Mouse (Mus musculus) cerebellum, adult 2 months (tissue): ENCODE measurements around the gene Cdh18. TPM values are rescaled to one million over a fixed set of nuclear protein-coding genes. Genes with fewer than 3 reads are reported as not detected.
"Not testable (repeated sequence)": the region's sequence is repeated elsewhere in the genome, so short reads cannot be mapped to it uniquely, and the experiment has no call there.

Source experiments
- DNase-seq, 2 experiments: peaks; one replicate each; pipeline ENCODE4 v3.0.0; 2021
- H3K27ac ChIP-seq: fragments of 200-500 bp; 2 replicates; pipeline ENCODE4 v1.5.1; 2012; ENCODE audit warnings: low read length, control low read depth, inconsistent platforms; ENCODE audit not compliant: insufficient read depth
- H3K27me3 ChIP-seq: fragments of 200-500 bp; 2 replicates; pipeline ENCODE4 v1.6.1; 2012; ENCODE audit warnings: inconsistent platforms, mild to moderate bottlenecking, low read length, moderate library complexity; ENCODE audit not compliant: control insufficient read depth, insufficient read depth
- H3K4me1 ChIP-seq: fragments of 200-500 bp; 2 replicates; pipeline ENCODE4 v1.6.1; 2011; ENCODE audit warnings: low read length; ENCODE audit not compliant: control insufficient read depth, insufficient read depth
- H3K4me3 ChIP-seq: fragments of 200-500 bp; replicated peaks from 2 replicates; pipeline ENCODE3; 2011; ENCODE audit warnings: mild to moderate bottlenecking, low read depth, low read length, control low read depth; ENCODE audit not compliant: insufficient read depth
- CTCF ChIP-seq: fragments of 200-500 bp; IDR thresholded peaks from 2 replicates; pipeline ENCODE4 v1.5.1; 2011; ENCODE audit warnings: low read depth, mild to moderate bottlenecking, control low read depth, low read length, moderate library complexity, borderline replicate concordance; ENCODE audit not compliant: insufficient read depth
- POLR2A ChIP-seq: fragments of 200-500 bp; IDR thresholded peaks from 2 replicates; pipeline ENCODE4 v1.6.1; 2011; ENCODE audit warnings: low read length, control low read depth, borderline replicate concordance; ENCODE audit not compliant: insufficient read depth
- WGBS: fragments of 180-500 bp; shearing (Covaris S2); methylation state at CpG from one replicate; pipeline ENCODE4 v1.1.7; 2018; 5-methylcytosine and 5-hydroxymethylcytosine counted together
- polyA plus RNA-seq: library from polyadenylated mRNA; depleted of rRNA; stranded (reverse); fragments of >200 nt; gene quantifications from 2 replicates; pipeline ENCODE4 v1.2.3, GENCODE M21; 2012

Cdh18 gene
- polyA plus RNA-seq, 1 experiment: 39.7 TPM

DNA sequence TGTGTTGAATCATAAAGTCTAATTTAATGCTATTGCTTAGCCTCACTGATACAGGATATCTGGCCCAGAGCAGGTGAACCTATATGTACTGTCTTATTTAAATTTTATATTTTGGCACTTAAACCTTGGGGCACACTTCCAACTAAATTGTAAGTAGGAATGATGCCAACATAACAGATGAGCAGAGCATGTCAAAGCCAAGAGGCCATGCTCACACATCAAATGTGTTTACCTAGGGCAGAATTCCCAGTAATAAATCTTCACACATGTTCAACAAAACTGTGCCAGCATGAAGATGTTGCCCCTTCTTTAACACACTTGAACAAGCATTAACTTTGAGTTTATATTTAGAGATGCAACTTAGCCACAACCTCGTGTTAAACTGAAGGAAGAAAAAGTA lies 177.8 kb downstream of the Cdh18 start:
- no peaks in the 10 kb centered on the region for H3K27me3 ChIP-seq
- TF ChIP-seq CTCF: no peak
- no peak for TF ChIP-seq POLR2A
- H3K4me1 ChIP-seq: no peaks in the 10 kb centered on the region
- peak in 1 of 2 experiments; percentile 80 for DNase-seq
- WGBS: 5% methylated on average over 1 of the region's 1 CpGs
- H3K27ac ChIP-seq: no peak overlapping the region
- H3K4me3 ChIP-seq: no peak overlapping the region

GRCm38 (mm10) chr15:22733039-22733438 lies 184.2 kb downstream of the Cdh18 start:
- DNase-seq: no peak
- TF ChIP-seq POLR2A (no peak), CTCF (no peak)
- no peak overlapping the region for H3K4me3 ChIP-seq
- no peaks in the 10 kb centered on the region for H3K4me1 ChIP-seq
- H3K27ac ChIP-seq: no peak overlapping the region
- no peaks in the 10 kb centered on the region for H3K27me3 ChIP-seq

- TF ChIP-seq CTCF: no peak
- TF ChIP-seq POLR2A: no peak
- Histone ChIP-seq H3K27me3 (no peaks in the 10 kb centered on the region), H3K4me1 (no peaks in the 10 kb centered on the region), H3K27ac (no peak overlapping the region), H3K4me3 (no peak overlapping the region)
- no peak for DNase-seq
- WGBS: 83% methylated on average over 3 of the region's 3 CpGs
Measured at GRCm38 (mm10) chr15:22736165-22736564, 187.3 kb downstream of the Cdh18 start.

- not testable (repeated sequence) for H3K27me3 ChIP-seq, H3K4me1 ChIP-seq, DNase-seq
Measured at GRCm38 (mm10) chr15:22761257-22761656, 212.4 kb downstream of the Cdh18 start.

DNA sequence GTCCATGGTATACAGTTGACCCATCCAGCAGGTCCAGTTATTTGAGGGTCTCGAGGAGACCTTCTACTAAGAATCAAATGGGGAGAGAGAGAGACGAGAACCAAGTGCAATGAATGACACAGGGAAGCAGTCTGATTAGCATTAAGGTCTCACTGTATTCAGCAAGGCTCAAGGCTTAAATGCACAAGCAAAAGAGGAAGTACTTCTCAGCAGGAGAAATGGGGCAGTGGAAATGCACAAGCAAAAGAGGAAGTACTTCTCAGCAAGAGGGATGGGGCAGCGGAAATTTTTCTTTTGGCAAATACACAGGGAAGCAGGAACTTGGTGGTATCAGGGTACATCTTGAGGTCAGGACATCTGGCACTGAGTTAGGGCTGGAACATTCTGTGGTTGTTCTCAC lies 217.8 kb downstream of the Cdh18 start:
- H3K27me3 ChIP-seq, H3K27ac ChIP-seq, DNase-seq, H3K4me3 ChIP-seq, H3K4me1 ChIP-seq: not testable (repeated sequence)
- WGBS: 91% methylated on average over 3 of the region's 3 CpGs

More at GRCm38 (mm10) chr15:22761257-22761656, 212.4 kb downstream of the Cdh18 start:
- not testable (repeated sequence) for H3K4me3 ChIP-seq, H3K27ac ChIP-seq

GRCm38 (mm10) chr15:22776346-22776745 lies 227.5 kb downstream of the Cdh18 start:
- 93% methylated on average over 4 of the region's 4 CpGs for WGBS
- H3K4me1 ChIP-seq: no peaks in the 10 kb centered on the region
- H3K27me3 ChIP-seq: no peaks in the 10 kb centered on the region
- H3K4me3 ChIP-seq: no peak overlapping the region
- no peak for DNase-seq
- no peak for TF ChIP-seq POLR2A
- TF ChIP-seq CTCF: no peak
- no peak overlapping the region for H3K27ac ChIP-seq

DNA sequence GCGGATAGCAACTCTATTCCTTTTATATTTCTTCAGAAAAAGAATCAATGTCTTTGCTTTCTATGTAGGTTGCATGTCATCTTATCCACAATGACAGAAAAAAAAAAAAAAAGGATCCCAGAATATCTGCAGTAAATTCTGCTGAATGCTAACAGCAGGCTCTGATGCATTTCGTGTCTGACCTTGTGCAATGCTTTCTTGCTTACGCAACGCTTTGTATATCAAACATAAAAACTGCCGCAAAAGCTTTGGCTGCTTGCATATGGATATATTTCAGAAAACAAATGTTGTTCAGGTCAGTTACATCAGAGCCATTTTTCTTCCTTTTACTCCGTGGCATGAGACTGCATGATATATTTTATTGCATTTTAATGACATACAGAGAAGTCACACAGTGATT lies 240.9 kb downstream of the Cdh18 start:
- Histone ChIP-seq H3K4me3 (no peak overlapping the region), H3K4me1 (no peaks in the 10 kb centered on the region), H3K27ac (no peak overlapping the region), H3K27me3 (no peaks in the 10 kb centered on the region)
- TF ChIP-seq CTCF (no peak), POLR2A (no peak)
- 93% methylated on average over 6 of the region's 6 CpGs for WGBS
- no peak for DNase-seq

DNA sequence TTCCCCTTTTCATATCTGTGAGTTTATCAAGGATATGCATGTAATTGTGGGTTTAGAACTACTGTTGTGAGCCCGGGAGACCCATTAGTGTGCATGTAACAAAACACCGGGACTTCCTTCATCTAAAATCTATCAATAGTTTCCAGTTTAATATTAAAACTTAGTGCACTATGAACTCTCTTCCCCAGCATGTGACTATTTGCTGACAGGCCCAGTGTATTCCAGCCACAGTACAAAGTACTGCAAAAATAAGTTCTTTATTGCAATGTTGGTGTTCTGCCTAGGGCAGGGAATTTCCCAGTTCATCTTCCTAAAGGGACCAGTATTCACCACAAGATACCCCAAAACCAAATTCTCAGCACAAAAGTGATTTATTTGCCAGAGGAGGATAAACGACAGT lies 243.0 kb downstream of the Cdh18 start:
- Histone ChIP-seq H3K4me3 (no peak overlapping the region), H3K27me3 (no peaks in the 10 kb centered on the region), H3K27ac (no peak overlapping the region), H3K4me1 (no peaks in the 10 kb centered on the region)
- WGBS: 95% methylated on average over 3 of the region's 3 CpGs
- no peak for DNase-seq
- TF ChIP-seq CTCF: no peak
- TF ChIP-seq POLR2A: no peak

DNA sequence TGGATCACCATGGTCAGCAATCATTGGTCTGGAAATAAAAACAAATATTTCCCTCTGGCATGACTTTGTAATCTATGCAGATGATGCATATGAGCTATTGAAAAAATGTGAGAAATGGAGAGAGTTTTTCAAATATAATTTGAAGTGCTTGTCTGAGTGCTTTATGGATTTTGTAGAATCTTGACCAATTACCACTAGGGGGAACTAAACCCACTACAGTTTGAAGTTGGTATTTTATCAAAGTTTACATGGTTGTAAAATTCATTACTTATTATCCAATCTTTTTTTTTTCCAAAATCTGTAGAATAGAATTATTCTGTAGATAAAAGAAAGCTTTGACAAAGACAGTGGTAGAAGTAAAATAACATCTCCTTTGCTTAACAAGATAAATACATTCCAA lies 284.3 kb downstream of the Cdh18 start:
- Histone ChIP-seq H3K27ac (no peak overlapping the region), H3K27me3 (no peaks in the 10 kb centered on the region), H3K4me3 (no peak overlapping the region), H3K4me1 (no peaks in the 10 kb centered on the region)
- no peak for DNase-seq
- TF ChIP-seq CTCF (peak; percentile 13; the same call in 1 of the 2 replicates), POLR2A (no peak)
